Mouse (Mus musculus) thymus, adult 2 months (tissue): ENCODE measurements at regions not wholly inside any gene's neighbourhood (a gene's known extent, or its start where the extent isn't known, plus 50 kb on each side); places are given as distances from the start of the nearest gene placed in this dataset.

Experiments
- CTCF ChIP-seq: fragments of 200-500 bp; IDR thresholded peaks from 2 replicates; pipeline ENCODE4 v1.5.1; 2012; ENCODE audit warnings: mild to moderate bottlenecking, control low read depth, low read length, moderate library complexity, borderline replicate concordance; ENCODE audit not compliant: control insufficient read depth, poor library complexity, insufficient read depth; ENCODE audit errors: extremely low read depth
- POLR2A ChIP-seq: fragments of 200-500 bp; IDR thresholded peaks from 2 replicates; pipeline ENCODE4 v1.6.1; 2012; ENCODE audit warnings: mild to moderate bottlenecking, low read length, control low read depth, moderate library complexity; ENCODE audit not compliant: control insufficient read depth, poor library complexity, insufficient read depth; ENCODE audit errors: extremely low read depth

DNA sequence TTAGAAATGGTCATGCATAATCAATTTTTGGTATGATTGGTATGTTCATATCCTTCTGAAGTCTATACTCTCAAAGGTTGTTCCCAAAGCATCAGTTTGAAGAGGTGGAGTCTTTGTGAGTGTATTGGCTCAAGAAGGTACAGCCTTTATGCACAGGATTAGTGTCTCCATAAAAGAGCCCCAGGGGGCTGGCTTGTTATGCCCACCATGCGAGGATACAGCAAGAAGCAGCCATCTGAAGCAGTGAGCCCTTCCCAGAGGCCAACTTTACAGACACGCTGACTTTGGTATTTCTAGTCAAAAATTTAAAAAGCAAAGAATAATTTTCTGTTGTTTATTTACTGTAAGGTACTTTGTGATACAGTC is 157.1 kb downstream of the Emp1 start:
- TF ChIP-seq CTCF (no peak), POLR2A (no peak)
